Mouse (Mus musculus) hindlimb bud, embryonic 11.5 days (tissue): Measurements from ENCODE around the gene Diaph3.

Experiments
- DNase-seq: peaks from one replicate; pipeline ENCODE4 v3.0.0-alpha.2; 2012; ENCODE audit warnings: low read depth, low spot score; ENCODE audit errors: extremely low spot score

Gene Diaph3

GRCm38 (mm10) chr14:86675314-86675713 is 465.7 kb downstream of the Diaph3 start:
- no peak for DNase-seq

GRCm38 (mm10) chr14:86662846-86663245 is 478.2 kb downstream of the Diaph3 start:
- no peak for DNase-seq

GRCm38 (mm10) chr14:86660556-86660955 is 480.5 kb downstream of the Diaph3 start:
- DNase-seq: no peak

- no peak for DNase-seq
Observed at GRCm38 (mm10) chr14:86656262-86656661, 484.8 kb downstream of the Diaph3 start.

- no peak for DNase-seq
Observed at GRCm38 (mm10) chr14:86646499-86647120, 494.4 kb downstream of the Diaph3 start.

GRCm38 (mm10) chr14:86642831-86643241 is 498.2 kb downstream of the Diaph3 start:
- DNase-seq: no peak

GRCm38 (mm10) chr14:86641839-86642238 is 499.2 kb downstream of the Diaph3 start:
- DNase-seq: no peak

GRCm38 (mm10) chr14:86640086-86640485 is 500.9 kb downstream of the Diaph3 start:
- DNase-seq: no peak

GRCm38 (mm10) chr14:86635594-86636140 is 505.4 kb downstream of the Diaph3 start:
- DNase-seq: no peak

- no peak for DNase-seq
Observed at GRCm38 (mm10) chr14:86635052-86635451, 506.0 kb downstream of the Diaph3 start.

- DNase-seq: no peak
Observed at GRCm38 (mm10) chr14:86633799-86634198, 507.2 kb downstream of the Diaph3 start.

- DNase-seq: no peak
Observed at GRCm38 (mm10) chr14:86624816-86625425, 516.1 kb downstream of the Diaph3 start.

- no peak for DNase-seq
Observed at GRCm38 (mm10) chr14:86619637-86620036, 521.4 kb downstream of the Diaph3 start.
